Mouse (Mus musculus): ENCODE measurements around the gene Alk. TPM values are rescaled to one million over a fixed set of nuclear protein-coding genes. Genes with fewer than 3 reads are reported as not detected.

The Alk gene
- polyA plus RNA-seq, 1 experiment from 2014 or later, result 0.43 TPM

DNA sequence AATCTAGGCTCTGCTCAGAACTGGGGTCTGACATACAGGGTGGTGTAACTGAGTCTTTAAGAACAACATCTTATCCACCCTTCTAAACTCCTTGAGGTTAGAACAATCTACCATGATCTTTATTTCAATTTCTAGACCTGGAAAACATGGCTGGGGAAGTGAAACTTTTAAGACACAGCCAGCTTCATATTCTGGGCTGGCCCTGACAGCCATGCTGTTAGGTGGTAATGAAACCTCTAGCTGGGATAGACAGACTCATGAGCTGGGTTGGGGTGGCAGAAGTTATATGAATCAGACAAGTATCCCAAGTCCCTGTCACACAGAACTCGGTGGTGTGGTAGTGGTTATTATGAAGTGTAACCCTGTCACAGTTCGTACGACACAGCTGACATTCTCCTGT lies 541.4 kb downstream of the Alk start:
- no peak overlapping the region for H3K4me3 ChIP-seq
- H3K4me1 ChIP-seq (replicated peaks), result no peaks in the 10 kb centered on the region
- no peak overlapping the region for H3K9ac ChIP-seq
- no peak overlapping the region for H3K4me2 ChIP-seq
- ATAC-seq (ENCODE audit: insufficient number of reproducible peaks, low FRiP score), result no peak
- H3K27ac ChIP-seq (ENCODE audit: poor library complexity, severe bottlenecking), result no peak overlapping the region
- no peaks in the 10 kb centered on the region for H3K36me3 ChIP-seq
- no peaks in the 10 kb centered on the region for H3K9me3 ChIP-seq (replicated peaks)
- 88% methylated on average over 3 of the region's 3 CpGs for WGBS
- H3K27me3 ChIP-seq (replicated peaks), result no peaks in the 10 kb centered on the region

DNA sequence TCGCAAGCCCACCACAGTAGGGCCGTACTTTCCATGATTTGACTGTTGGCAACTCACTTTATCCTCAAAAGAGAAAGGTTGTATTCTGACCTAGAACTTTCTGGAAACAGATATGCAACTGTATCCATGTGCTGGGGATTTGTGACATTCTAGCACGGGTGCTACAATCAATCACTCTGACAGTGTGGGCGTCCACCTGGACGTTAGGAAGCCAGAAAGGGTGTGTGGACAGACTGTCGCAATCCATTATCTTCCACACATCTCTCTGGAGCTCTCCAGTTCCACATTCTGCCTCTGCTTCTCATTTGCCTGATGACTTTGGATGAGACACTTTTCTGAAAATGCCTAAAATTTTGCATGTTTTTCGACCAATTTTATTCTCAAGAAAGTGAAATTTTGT lies 545.1 kb downstream of the Alk start:
- H3K4me3 ChIP-seq, result no peak overlapping the region
- H3K4me2 ChIP-seq, result no peak overlapping the region
- no peak overlapping the region for H3K9ac ChIP-seq
- no peak overlapping the region for H3K27ac ChIP-seq (ENCODE audit: poor library complexity, severe bottlenecking)
- no peaks in the 10 kb centered on the region for H3K36me3 ChIP-seq
- H3K27me3 ChIP-seq (replicated peaks), result no peaks in the 10 kb centered on the region
- no peaks in the 10 kb centered on the region for H3K9me3 ChIP-seq (replicated peaks)
- 70% methylated on average over 7 of the region's 7 CpGs for WGBS
- ATAC-seq (ENCODE audit: insufficient number of reproducible peaks, low FRiP score), result no peak
- H3K4me1 ChIP-seq (replicated peaks), result no peaks in the 10 kb centered on the region

DNA sequence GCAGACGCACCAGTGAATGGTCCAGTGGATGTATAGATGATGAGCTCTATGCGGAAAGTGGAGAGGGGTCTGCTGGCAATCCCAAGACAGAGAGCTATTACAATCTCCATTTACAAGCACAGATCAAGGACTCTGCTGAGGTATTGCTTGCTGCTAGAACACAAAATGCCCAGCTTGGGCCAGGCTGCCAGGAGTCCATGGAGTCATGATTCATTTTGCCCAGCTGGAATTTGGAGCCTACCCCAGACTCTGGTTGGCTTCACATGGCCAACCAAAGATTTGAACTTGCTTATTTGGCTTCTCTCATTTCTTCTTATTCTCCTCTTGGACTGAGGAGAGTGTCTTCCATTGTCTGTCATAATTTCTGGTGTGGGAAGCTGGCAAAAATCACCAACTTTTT lies 558.8 kb downstream of the Alk start:
- H3K4me3 ChIP-seq, result no peak overlapping the region
- H3K27ac ChIP-seq (ENCODE audit: poor library complexity, severe bottlenecking), result no peak overlapping the region
- H3K4me2 ChIP-seq, result no peak overlapping the region
- no peaks in the 10 kb centered on the region for H3K27me3 ChIP-seq (replicated peaks)
- H3K9me3 ChIP-seq (replicated peaks), result no peaks in the 10 kb centered on the region
- ATAC-seq (ENCODE audit: insufficient number of reproducible peaks, low FRiP score), result no peak
- no peaks in the 10 kb centered on the region for H3K36me3 ChIP-seq
- 94% methylated on average over 2 of the region's 2 CpGs for WGBS
- no peak overlapping the region for H3K9ac ChIP-seq
- H3K4me1 ChIP-seq (replicated peaks), result no peaks in the 10 kb centered on the region

GRCm38 (mm10) chr17:72043667-72044390 lies 560.6 kb downstream of the Alk start:
- no peak overlapping the region for H3K9ac ChIP-seq
- H3K9me3 ChIP-seq (replicated peaks), result no peaks in the 10 kb centered on the region
- no peaks in the 10 kb centered on the region for H3K27me3 ChIP-seq (replicated peaks)
- H3K4me2 ChIP-seq, result no peak overlapping the region
- no peak for ATAC-seq (ENCODE audit: insufficient number of reproducible peaks, low FRiP score)
- no peak overlapping the region for H3K27ac ChIP-seq (ENCODE audit: poor library complexity, severe bottlenecking)
- H3K4me3 ChIP-seq, result no peak overlapping the region
- WGBS, result 75% methylated on average over 11 of the region's 11 CpGs
- H3K4me1 ChIP-seq (replicated peaks), result no peaks in the 10 kb centered on the region
- H3K36me3 ChIP-seq, result no peaks in the 10 kb centered on the region

- Histone ChIP-seq H3K9me3 (replicated peaks) (no peaks in the 10 kb centered on the region), H3K4me1 (replicated peaks) (no peaks in the 10 kb centered on the region), H3K27me3 (replicated peaks) (no peaks in the 10 kb centered on the region), H3K27ac (ENCODE audit: poor library complexity, severe bottlenecking) (no peak overlapping the region), H3K36me3 (no peaks in the 10 kb centered on the region), H3K4me2 (no peak overlapping the region), H3K4me3 (no peak overlapping the region), H3K9ac (no peak overlapping the region)
- WGBS, result 69% methylated on average over 9 of the region's 9 CpGs
- ATAC-seq (ENCODE audit: insufficient number of reproducible peaks, low FRiP score), result no peak
These were observed 561.3 kb downstream of the Alk start for GRCm38 (mm10) chr17:72043001-72043666.

DNA sequence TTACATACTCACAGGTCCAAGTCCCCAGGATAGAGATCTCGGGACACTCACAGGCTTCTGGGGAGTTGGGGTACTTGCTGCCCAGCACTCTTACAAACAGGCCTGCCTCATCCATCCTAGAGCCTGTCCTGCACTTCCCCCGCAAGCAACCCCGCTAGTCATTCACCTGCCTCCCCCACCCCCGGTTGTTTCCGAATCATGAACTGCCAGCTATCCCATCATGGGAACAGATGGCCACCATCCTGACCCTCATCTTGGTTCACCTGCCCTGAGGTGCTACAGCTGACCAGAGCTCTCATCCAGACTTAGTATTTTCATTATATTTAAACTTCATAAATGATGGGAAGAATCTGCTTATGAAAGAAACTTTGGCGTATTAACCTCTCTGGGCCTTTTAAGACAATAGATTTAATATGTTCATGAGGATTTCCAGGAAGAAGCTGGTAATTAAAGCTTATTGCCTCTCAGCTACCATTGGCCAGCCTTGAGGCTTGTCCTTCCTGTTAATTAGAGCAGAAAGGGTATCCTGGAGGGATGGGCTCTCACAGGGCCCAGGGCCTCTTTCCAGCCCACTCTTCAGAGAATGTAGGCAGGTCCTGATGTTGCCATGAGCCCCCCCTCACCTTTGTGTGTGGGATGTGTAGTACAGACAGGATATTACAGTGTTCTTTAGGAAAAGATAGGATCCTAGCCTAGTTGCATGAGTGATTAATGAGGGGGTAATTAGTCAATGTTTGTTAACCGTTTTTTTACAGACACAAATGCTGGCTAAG lies 565.1 kb downstream of the Alk start:
- Histone ChIP-seq H3K4me3 (no peak overlapping the region), H3K36me3 (no peaks in the 10 kb centered on the region), H3K27ac (ENCODE audit: poor library complexity, severe bottlenecking) (no peak overlapping the region), H3K27me3 (replicated peaks) (no peaks in the 10 kb centered on the region), H3K9me3 (replicated peaks) (no peaks in the 10 kb centered on the region), H3K9ac (no peak overlapping the region), H3K4me2 (no peak overlapping the region), H3K4me1 (replicated peaks) (no peaks in the 10 kb centered on the region)
- no peak for ATAC-seq (ENCODE audit: insufficient number of reproducible peaks, low FRiP score)
- WGBS, result 77% methylated on average over 7 of the region's 7 CpGs

DNA sequence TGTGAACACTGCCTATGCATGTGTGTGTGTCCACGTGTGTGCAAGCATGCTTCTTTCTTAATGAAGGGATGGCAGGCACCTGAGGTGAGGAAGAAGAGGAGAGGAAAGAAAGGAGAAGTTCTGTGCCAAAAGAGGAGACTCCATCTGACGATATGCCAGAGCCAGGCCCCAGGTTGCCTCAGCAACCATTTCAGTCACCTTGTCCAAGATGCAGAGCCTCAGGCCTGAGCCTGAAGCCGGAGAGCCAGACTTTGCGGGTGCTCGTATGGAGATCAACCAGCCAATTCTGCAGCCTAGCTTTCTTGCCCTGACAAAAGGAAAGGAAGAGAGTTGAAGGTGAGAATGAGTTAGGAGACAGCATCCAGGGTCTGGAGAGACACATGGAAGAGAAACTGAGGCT lies 566.1 kb downstream of the Alk start:
- ATAC-seq (ENCODE audit: insufficient number of reproducible peaks, low FRiP score), result no peak
- no peaks in the 10 kb centered on the region for H3K36me3 ChIP-seq
- H3K4me3 ChIP-seq, result no peak overlapping the region
- no peaks in the 10 kb centered on the region for H3K9me3 ChIP-seq (replicated peaks)
- no peaks in the 10 kb centered on the region for H3K4me1 ChIP-seq (replicated peaks)
- H3K4me2 ChIP-seq, result no peak overlapping the region
- H3K9ac ChIP-seq, result no peak overlapping the region
- 71% methylated on average over 5 of the region's 5 CpGs for WGBS
- H3K27me3 ChIP-seq (replicated peaks), result no peaks in the 10 kb centered on the region
- no peak overlapping the region for H3K27ac ChIP-seq (ENCODE audit: poor library complexity, severe bottlenecking)

DNA sequence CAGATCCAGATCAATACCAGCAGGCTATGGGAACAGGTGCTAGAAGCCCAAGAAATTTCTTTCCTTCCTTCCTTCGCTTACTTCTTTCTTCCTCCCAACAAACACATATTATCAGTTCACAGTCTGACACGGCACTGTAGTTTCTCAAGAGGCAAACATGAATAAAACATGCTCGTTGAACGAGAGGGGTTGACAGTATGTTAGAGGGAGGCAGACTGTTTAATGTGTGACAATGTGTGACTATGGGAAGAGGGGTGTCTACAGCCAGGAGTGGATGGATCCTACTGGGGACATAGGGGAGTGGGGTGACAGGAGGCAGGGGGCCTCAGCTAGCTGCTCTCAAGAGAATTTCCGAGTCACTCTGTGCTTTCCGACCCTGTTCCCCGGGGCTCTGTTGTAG lies 573.8 kb downstream of the Alk start:
- no peak overlapping the region for H3K9ac ChIP-seq
- H3K4me3 ChIP-seq, result no peak overlapping the region
- no peaks in the 10 kb centered on the region for H3K4me1 ChIP-seq (replicated peaks)
- no peaks in the 10 kb centered on the region for H3K9me3 ChIP-seq (replicated peaks)
- no peak overlapping the region for H3K27ac ChIP-seq (ENCODE audit: poor library complexity, severe bottlenecking)
- no peaks in the 10 kb centered on the region for H3K36me3 ChIP-seq
- ATAC-seq (ENCODE audit: insufficient number of reproducible peaks, low FRiP score), result no peak
- no peaks in the 10 kb centered on the region for H3K27me3 ChIP-seq (replicated peaks)
- H3K4me2 ChIP-seq, result no peak overlapping the region
- 64% methylated on average over 7 of the region's 7 CpGs for WGBS

DNA sequence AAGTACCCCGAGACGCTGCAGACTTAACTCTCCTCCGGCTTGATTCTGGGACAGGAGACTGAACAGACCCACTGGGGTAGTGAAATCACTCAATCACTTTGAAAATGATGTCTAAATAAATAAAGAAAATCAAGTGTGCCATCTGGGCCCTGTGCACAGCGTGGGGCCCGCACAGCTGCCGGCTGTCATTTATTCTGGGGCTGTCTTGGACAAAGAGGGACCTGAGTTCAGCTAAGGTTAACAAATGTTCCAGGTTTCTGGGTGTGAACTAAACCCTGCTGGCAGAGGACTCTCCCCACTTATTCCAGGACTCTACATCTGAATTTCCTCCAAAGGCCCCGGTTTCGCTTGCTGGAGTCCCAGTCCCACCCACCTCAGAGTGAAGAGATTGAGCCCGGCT lies 581.1 kb downstream of the Alk start:
- Histone ChIP-seq H3K9ac (no peak overlapping the region), H3K27me3 (replicated peaks) (no peaks in the 10 kb centered on the region), H3K27ac (ENCODE audit: poor library complexity, severe bottlenecking) (no peak overlapping the region), H3K4me2 (no peak overlapping the region), H3K4me1 (replicated peaks) (no peaks in the 10 kb centered on the region), H3K4me3 (no peak overlapping the region), H3K36me3 (no peaks in the 10 kb centered on the region), H3K9me3 (replicated peaks) (no peaks in the 10 kb centered on the region)
- no peak for ATAC-seq (ENCODE audit: insufficient number of reproducible peaks, low FRiP score)
- WGBS, result 76% methylated on average over 9 of the region's 9 CpGs

DNA sequence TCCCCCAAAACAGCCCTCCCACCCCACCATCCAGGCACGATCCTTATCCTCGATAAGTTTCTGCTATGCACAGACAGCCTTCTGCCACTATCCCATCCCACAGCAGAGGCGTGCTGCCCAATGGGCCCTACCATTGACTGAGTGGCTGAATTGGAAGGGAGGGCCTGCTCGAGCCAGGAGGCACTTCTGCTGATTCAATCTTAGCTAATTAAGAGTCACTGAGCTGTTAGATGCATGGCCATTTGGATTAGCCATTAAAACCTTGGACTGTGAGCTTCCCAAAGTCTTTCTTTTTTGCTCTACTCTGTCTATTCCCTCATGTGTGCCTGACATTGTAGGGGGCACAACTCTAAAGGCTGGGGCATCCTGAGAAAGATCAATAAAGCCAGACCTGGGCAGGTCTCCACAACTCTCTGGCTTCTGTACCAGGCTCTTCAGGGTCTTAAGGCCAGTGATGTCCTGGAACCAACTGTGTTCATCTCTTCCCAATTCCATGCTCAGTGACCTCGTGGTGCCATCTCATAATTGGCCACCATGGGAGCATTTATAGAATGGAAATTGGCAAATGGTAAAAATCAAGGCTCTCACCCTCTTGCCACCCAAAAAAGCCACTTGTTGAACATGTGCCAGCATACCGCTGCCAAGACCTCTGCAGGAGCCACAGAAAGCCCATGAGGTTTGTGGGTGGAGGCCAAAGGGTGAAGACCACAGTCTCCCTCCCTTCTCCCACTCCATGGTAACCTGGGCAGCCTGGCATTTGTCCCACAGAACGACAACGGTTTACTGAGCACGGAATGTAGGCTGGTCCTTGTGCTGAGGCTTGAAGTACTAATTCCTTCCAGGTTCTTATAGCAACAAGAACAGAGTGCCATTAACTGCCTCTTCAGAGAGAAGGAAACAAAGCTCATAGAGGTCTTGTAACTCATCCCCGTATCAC lies 582.4 kb downstream of the Alk start:
- no peak overlapping the region for H3K4me3 ChIP-seq

DNA sequence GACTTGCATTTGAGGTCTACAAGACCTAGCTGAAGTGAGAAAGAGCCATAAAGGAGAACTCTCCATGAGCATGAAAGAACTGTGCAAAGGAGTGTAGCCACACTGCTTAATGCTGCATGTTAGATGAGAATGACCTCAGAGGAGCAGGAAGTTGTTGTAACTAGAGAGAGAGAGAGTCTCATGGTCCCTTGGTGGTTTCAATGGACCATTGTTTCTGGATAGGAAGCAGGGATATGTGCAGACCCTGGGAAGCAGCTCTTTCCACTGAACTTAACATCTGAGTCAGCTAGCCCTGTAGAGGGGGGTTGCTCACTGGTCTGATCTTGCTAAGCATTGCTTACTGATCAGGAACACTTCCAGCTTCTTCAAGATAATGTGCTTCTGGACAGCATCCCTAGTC lies 587.1 kb downstream of the Alk start:
- Histone ChIP-seq H3K4me1 (replicated peaks) (no peaks in the 10 kb centered on the region), H3K36me3 (no peaks in the 10 kb centered on the region), H3K27me3 (replicated peaks) (no peaks in the 10 kb centered on the region), H3K9ac (no peak overlapping the region), H3K4me2 (no peak overlapping the region), H3K27ac (ENCODE audit: poor library complexity, severe bottlenecking) (no peak overlapping the region), H3K4me3 (no peak overlapping the region), H3K9me3 (replicated peaks) (no peaks in the 10 kb centered on the region)
- ATAC-seq (ENCODE audit: insufficient number of reproducible peaks, low FRiP score), result no peak

More for the DNA sequence above, 582.4 kb downstream of the Alk start:
- Histone ChIP-seq H3K4me1 (replicated peaks) (no peaks in the 10 kb centered on the region), H3K27me3 (replicated peaks) (no peaks in the 10 kb centered on the region), H3K9ac (no peak overlapping the region), H3K36me3 (no peaks in the 10 kb centered on the region), H3K27ac (ENCODE audit: poor library complexity, severe bottlenecking) (no peak overlapping the region), H3K9me3 (replicated peaks) (no peaks in the 10 kb centered on the region), H3K4me2 (no peak overlapping the region)
- 79% methylated on average over 10 of the region's 10 CpGs for WGBS
- no peak for ATAC-seq (ENCODE audit: insufficient number of reproducible peaks, low FRiP score)
